Mouse (Mus musculus) E14TG2a.4 (cell line): ENCODE measurements around the gene Unc13b.

Experiments
- CTCF ChIP-seq: conservative IDR thresholded peaks from 2 replicates; pipeline ENCODE4 v1.5.1; 2014; ENCODE audit warnings: low read length
- NANOG ChIP-seq: IDR thresholded peaks from 2 replicates; pipeline ENCODE4 v1.6.1; 2014; ENCODE audit warnings: borderline replicate concordance, low read length, mixed read lengths
- POU5F1 ChIP-seq: IDR thresholded peaks from 2 replicates; pipeline ENCODE4 v1.6.1; 2014; ENCODE audit warnings: low read length, borderline replicate concordance

- TF ChIP-seq CTCF (no peak), NANOG (no peak), POU5F1 (no peak)
Observed at GRCm38 (mm10) chr4:43163205-43163604, 104.5 kb downstream of the Unc13b start.
